Mouse (Mus musculus): Measurements from ENCODE around the gene Chtf18. TPM values are rescaled to one million over a fixed set of nuclear protein-coding genes. Genes with fewer than 3 reads are reported as not detected.

Chtf18 gene
- total RNA-seq, 2 experiments from 2014 or later = 12.6 to 13.6 TPM

DNA sequence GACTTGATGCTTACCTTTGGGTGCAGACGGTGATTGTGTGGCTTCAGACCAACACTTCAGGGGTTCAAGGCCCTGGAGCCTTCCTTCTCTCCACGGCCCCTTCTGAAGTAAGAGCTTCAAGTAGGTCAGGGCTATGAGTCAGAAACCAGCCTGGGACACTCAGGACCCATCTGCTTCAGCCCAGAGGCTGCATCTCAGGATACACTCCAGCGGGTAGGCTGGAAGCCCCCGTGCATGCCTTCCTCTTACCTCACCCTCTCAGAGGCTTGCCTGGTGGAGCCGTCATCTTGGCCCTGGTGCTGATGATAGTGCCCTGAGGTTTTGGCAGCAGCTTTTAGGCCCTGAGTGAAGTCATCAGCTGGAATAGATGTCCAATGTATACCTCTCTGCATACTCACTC, 8.0 kb upstream of the Chtf18 start:
- DNase-seq = no peak

DNA sequence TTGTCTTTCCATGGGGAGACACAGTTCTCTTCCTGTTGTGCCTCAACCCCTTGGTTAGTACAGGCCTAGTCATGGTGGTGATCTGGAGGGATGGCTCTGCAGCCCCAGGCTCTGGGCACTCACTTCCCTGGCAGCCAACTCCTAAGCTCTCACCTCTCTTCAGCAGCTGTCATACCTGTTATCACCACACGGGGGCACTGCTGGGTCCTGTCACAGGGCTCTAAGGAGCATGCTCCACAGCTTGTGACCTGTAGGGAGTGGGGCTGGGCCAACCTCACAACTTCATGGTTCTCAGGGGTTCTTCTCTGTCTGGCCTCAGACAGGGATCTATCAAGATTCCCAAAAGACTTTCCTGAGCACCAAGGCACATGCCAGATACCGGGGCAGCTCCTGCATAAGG, 4.9 kb upstream of the Chtf18 start:
- DNase-seq = peak; percentile 91

DNA sequence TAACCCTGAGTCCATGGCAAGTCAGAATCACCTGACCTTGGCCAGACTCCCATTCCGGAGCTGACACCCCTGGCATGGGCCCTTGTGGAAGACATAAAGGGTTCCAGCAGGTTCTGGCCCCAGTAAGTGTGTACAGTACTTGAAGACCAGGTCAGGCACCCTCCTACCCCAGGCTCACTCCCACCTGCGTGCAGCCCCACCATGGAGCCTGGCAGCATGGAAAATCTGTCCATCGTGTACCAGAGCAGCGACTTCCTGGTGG, 721 bp upstream of the Chtf18 start:
- peak; percentile 42 for DNase-seq

DNA sequence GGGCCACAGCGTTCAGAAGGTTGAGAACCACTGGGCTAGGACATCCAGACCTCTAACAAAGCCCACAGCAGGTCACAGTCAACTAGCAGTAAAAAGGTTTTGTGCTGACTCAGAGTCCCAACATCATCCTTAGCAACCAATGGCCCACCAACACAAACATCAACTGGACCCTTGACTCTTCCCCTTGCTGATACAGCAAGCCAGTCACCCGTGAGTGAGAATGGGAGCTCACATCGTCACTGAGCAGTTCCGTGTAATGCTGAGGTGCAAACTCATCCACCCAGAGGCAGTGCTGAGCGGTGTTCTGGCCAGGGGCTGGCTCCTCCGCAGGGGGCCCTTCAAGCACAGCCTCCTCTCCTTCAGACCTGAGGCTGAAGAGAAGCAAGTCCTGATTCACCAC, 2.0 kb downstream of the Chtf18 start:
- no peak for DNase-seq

DNA sequence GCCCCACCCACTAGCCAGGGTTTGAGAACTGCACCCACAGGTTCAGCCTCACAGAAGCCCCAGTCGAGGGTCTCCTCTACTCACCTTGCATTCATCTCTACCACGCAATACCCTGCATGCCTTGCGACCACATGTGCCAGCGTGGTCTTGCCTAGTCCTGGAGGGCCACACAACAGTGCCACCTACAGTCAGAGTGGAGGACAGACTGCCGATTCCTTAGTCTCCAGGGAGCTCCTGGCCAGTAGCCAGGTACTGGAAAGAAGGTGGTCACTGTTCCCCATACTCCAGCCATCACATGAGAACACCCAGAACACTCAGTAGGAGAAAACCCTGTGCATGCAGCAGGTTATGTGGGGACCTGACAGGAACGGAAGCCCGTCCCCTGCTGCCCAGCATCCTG, 3.3 kb downstream of the Chtf18 start:
- no peak for DNase-seq

DNA sequence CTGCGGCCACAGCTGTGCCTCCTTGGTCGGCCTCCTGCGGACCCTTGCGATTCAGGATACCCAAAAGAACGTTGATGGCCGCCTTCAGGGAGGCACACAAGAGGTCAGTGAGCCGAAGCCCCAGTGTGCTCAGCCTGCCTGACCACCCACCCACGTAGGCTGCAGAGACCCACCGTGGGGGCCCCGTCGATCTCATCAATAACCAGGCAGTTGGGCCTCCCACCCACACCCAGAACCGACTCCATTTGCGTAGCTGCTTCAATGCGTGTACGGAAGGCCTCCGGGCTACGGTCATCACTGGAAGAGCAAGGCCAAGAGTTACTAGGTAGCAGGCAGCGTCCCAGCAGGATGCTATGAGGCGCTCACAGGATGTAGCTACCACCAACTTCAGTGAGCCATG, 3.7 kb downstream of the Chtf18 start:
- no peak for DNase-seq

DNA sequence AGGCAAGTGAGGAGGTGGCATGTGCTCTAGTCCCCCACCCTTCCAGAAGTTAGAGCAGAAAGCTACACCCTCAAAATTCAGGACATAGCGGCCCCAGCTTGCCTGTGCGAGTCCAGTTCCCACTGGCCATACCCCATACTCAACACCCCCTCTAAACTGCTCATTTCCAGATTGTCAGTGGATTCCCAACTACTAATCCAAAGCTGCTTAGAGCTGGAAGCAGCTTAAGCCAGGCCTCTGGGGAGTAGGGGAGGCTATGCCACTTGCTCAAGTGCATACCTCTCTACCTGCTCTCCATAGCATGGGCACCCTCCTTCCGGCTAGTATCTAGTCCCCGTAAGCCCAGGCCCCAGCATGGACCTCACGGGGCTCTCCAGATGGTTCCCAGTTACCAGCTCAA, 5.7 kb downstream of the Chtf18 start:
- no peak for DNase-seq

DNA sequence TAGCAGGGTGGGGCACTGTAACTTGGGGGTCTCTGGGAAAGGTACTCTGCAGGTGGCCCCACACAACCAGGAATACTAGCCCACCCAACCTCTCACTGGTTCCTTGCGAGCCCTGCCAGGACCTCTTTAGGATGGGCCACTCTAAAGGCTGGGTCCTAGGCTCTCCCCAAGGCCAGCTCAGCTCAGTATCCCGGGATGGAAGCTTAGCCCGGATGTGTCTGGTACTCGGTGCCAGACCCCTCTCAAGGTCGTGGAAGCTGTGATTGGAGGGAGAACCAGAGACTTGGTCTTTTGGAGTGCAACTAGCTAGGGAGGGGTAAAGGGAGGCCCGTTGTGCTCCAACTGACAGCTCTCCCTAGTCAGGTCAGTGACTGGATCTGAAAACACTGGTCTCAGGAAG, 9.5 kb downstream of the Chtf18 start:
- no peak for DNase-seq

DNA sequence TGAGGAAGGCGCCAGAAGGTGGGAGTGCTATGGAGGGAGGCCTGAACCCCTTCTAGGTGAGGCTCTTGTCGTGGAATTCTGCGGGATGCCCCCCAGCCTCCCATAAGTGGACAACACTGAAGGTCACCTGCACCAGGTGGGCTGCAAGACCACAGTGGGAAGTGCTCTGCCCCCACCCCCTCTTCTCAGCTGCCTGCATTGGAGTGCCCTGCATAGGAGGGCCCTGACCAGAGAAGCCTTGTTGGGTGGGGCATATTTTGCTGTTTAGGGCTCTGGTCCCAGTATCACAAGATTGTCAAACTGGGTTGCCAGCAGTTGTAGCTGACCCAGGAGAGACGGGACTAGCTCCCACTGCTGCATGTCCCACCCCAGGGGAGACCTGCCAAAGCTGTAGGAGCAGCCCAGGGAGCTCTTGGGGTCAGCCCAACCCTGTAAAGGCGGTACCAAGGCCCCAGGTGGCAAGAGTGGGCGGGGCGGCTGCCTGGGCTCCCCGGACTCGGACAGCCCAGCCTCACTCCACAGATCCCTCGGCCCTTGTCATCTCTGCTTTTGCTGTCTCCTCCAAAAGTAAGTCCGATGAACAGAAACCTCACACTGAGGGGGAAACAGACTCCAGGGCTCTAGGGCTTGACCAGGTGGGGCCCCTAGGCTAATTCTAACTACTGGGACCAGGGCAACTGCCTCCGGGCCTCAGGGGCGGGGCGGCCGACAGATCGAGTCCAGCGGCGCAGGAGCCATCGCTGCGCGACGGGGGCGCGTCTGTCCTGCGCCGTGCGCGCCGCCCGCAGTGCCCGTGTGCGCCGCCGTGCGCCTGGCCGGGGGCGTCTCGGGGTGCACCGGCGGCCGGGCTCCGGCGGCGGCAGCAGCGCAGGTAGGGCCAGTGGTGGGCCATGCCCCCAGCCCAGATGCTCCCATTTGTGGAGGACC, 10.2 kb downstream of the Chtf18 start, which contains the start of gene Gng13:
Gng13 (plus strand) TSS at position 461 of the 927 bp plus-strand sequence.
- no peak for DNase-seq

DNA sequence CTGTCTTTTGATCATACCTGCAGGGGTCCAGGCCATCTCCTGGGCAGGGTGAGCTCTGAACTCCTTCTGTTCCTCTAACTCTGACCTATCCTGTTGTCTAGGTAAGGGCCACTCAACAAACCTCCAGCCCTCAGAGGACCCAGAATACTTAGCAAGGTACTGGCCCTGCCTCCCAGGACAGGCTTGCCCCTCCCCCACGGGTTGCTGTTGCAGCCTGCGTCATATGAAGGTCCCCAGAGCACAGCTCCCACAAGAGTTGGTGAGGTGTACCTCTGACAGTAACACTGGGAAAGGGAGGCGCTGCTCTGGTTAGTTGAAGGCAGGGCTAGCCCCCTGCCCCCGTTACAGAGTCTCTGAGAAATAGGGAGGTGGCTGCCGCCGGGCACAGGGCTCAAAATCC, 11.1 kb downstream of the Chtf18 start:
- no peak for DNase-seq

DNA sequence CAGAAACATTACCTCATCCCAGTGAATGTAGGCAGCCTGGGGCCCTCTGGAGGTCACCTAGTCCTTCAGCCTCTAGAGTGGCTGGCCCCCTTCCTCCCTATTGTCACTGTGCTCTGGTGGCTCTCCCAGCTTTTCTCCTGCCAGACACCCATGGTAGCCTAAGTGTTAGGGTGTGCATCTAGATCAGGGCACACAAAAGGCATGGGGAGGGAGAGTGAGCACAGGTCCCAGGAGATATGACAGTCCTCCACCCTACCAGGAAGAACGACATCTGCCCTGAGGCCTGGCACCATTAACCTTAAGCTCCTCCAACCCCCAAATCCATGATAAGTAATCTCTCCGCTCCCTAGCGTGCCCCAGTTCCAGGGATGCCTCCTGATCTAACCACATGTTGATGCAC, 11.6 kb downstream of the Chtf18 start:
- DNase-seq = no peak

DNA sequence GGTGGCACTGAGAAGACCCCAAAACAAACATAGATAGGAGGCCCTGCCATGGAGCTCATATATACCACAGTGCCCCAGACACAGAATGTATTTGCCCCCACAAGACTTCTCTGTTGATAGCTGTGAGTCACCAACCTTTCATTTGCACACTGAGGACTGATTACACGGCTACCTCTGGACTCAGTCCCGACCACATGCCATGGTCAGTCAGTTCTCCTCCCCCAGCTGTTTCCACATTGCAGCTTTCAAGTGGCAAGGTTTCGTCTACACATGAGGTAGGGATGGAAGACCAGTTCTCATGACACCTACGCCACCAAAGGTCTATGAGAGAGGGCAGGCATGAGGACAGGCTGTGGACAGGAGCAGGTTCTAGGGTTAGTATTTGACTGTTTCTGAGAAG, 16.1 kb downstream of the Chtf18 start:
- DNase-seq = no peak

DNA sequence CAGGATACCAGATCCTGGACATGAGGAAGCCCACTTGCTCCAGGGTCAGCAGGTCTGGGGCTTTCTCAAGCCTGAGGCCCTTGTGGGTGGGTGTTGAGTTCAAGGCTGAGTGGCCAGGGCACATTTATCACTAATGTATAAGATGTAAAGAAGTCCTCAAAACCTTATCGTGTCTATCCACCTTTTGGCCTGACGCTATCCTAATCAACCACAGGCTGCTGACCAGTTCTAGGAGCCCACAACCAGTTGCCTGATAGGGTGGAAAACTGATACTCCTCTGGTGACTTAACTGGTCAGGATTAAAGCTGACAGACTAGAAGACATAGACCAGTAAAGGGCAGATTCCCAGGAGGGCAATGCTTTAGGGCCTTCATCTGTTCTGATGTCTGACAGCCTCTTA, 17.2 kb downstream of the Chtf18 start:
- no peak for DNase-seq

DNA sequence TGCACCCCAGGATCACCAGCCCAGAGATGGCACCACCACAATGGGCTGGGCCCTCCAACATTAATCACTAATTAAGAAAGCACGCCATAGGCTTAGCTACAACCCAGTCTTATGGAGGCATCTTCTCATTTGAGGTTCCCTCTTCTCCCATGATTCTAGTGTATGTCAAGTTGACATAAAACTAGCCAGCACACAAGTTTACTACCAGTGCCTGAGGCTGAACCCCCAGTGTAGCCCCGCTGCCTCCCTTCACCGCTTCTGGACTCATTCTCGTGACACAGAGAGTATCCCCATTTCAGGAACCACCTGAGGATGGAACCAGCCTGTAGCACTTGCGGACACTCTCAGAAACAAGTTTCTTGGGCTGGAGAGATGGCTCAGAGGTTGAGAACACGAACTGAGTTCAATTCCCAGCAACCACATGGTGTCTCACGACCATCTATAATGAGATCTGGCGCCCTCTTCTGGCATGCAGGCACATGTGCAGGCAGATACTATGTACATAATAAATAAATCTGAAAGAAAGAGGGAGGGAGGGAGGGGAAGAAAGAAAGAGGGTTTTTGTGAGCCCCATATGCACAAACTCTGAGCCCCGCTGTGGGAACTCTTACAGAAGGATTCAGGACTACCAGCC, 26.2 kb downstream of the Chtf18 start:
- no peak for DNase-seq

DNA sequence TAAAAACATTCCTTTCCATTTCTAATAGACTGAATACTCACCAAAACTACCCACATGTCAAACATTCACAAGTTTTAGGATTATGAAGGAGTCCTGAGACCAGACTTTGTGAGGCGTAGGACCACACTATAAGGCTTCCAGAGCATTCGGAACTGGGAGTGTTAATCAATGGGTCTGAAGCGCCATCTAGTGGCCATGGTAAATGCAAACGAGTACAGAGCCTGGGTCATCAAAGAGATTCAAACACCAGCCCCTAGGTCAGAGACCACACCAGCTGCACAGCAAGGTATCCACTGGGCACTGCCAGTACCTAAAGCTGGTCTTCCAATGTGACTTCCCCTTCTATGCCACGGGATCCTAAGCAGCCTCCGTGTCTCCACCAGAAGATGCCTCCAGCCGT, 28.8 kb downstream of the Chtf18 start:
- DNase-seq = peak; percentile 82

DNA sequence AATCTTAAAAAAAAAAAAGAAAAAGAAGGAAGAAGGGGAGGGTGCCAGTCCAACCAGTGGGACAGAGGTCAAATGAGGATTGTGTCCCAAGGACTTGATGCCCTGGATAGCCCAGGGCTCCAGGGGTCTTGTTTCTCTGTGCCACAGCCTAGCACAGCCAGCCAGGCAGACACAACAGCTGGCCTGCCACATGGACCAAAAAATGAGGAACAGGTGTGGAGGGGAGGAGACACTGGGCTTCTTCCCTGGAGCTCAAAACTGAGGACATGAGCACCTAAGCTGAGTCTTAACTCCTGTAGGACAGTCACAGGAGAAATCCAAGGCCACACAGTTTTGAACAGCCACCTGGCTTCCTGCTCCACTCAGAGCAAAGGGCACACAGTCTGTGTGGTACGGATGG, 31.0 kb downstream of the Chtf18 start:
- DNase-seq = no peak

DNA sequence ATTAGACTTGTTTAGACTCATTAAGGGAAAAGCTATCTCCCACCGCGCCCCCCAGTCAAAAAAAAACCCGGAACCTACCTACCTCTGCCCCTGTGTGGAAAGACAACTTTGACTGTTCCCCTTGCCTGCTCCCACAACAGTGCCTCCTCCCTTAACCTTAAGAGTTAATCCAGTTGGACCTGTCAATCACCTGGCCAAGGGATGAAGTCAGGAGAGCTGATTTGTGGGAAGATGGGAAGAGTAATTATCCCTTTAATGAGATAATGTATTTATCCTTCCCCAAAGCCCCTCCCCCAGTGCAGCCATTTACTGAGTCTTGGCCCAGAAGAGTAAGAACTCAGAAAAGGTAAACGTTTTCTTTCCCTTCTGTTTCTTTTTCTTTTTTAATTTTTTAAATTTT, 38.3 kb downstream of the Chtf18 start:
- no peak for DNase-seq

DNA sequence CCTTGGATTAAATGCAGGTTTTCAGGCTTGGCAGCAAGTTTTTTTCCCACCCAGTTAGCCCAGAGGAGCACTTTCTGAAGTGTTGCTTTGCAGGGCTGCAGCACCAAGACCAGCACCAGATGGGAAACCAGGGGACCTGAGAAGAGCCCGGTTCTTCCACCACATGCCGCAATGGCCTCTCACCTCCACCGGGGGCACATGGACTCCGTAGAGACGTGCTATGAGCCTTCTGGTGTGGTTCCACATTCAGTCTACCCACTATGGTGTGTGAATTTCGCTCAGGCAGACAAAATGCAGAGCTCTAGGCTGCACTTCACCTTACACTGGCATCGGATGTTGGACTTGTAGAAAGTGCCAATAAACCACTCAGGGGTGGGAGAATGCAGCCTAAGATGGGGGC, 40.9 kb downstream of the Chtf18 start:
- DNase-seq = no peak

DNA sequence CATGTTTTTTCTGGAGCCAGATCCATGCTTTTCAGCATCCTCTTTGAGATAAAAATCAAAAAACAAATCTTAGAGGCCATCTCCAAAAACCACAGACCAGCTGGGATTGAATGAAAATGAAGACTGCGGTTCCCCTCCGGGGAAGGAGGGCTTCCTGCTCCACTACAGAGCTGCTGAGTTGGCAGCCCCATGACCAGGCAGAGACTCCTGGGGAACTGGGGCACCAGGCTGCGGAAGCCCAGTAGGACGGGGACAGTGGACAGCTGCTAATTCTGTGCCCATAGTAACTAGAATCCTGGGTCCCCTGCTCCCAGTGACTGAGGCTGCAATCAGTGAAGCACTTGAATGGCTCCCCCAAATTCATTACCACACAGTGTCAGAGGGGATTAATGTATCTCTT, 45.6 kb downstream of the Chtf18 start:
- DNase-seq = no peak

DNA sequence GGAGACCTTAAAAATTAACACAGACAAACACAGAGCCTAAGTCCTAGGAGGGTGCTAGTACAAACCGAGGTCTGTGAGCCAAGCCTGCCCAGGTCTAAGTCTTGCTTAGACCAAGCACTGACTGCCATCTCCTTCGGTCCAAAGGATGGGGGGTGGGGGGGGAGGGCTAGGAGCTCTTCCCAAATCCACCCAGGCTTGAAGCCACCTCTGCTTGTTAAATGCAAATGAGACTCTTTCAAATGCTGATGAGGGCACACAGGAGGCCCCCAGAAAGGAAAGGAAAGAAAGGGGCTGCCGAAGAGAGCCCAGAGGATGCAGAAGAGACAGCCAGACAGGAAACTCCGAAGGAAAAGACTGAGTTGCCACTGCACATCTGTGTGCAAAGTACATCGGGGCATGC, 47.4 kb downstream of the Chtf18 start:
- no peak for DNase-seq

DNA sequence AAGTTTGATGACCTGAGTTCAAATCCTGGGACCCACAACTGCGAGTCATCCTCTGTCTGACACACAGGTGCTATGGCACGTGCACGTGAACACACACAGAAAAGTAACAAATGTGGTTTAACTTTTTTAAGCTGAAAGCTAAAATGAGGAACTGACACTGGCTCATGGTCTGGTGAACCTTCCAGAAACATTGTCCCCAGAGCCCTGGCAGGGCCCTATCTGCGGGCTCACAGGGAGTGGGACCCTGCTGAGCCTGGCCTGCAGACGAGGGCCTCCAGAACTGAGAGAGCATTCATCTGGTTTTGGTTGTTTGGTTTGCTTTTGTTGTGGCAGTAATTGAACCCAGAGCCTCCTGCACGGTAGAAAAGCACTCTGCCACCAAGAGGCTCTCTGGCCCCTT, 49.2 kb downstream of the Chtf18 start:
- DNase-seq = no peak

DNA sequence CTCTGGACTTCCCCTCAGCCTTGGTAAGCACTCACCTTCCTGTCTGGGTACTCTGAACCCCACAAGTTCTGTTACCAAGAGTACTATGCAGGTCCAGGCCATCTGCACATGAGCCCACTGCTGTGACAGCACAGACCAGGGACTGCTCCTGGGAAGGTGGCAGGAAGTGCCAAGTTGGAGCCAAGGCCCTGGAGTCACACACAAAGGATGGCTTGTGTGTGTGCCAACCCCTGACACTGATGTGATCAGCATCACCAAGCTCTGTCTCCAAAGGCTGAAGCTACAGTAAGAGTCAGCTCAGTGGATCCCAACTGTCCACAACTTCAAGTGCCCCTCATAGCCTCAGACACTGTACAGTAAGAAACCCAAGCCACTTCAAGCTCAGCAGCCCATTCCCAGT, 54.2 kb downstream of the Chtf18 start:
- DNase-seq = no peak
